Mouse (Mus musculus) limb, embryonic 15.5 days (tissue): ENCODE measurements at regions not wholly inside any gene's neighbourhood (a gene's known extent, or its start where the extent isn't known, plus 50 kb on each side); places are given as distances from the start of the nearest gene placed in this dataset.

Experiments
- ATAC-seq: fragments of 200-750 bp; cut with Nextera tagmentation; 2 replicates; pipeline ENCODE4 v1.8.0; 2017; ENCODE audit warnings: low read depth, moderate TSS enrichment; ENCODE audit not compliant: insufficient number of reproducible peaks, low FRiP score, low TSS enrichment
- H3K27ac ChIP-seq: fragments of 300-500 bp; sonication (generic); 2 replicates; pipeline ENCODE4 v1.5.1; 2015; ENCODE audit warnings: moderate library complexity, mild to moderate bottlenecking, inconsistent platforms
- H3K27me3 ChIP-seq: fragments of 300-500 bp; sonication (generic); 2 replicates; pipeline ENCODE4 v1.6.1; 2015; ENCODE audit warnings: inconsistent platforms
- H3K36me3 ChIP-seq: fragments of 300-500 bp; sonication (generic); 2 replicates; pipeline ENCODE4 v1.6.1; 2015; ENCODE audit warnings: inconsistent platforms
- H3K4me1 ChIP-seq: fragments of 300-500 bp; sonication (generic); 2 replicates; pipeline ENCODE4 v1.6.1; 2015; ENCODE audit warnings: inconsistent platforms
- H3K4me2 ChIP-seq: fragments of 300-500 bp; sonication (generic); 2 replicates; pipeline ENCODE4 v1.6.1; 2015; ENCODE audit warnings: mild to moderate bottlenecking, inconsistent platforms
- H3K4me3 ChIP-seq: fragments of 300-500 bp; sonication (generic); 2 replicates; pipeline ENCODE4 v1.5.1; 2015; ENCODE audit warnings: mild to moderate bottlenecking, inconsistent platforms
- H3K9ac ChIP-seq: fragments of 300-500 bp; sonication (generic); 2 replicates; pipeline ENCODE4 v1.6.1; 2015; ENCODE audit warnings: inconsistent platforms
- H3K9me3 ChIP-seq: fragments of 300-500 bp; sonication (generic); 2 replicates; pipeline ENCODE4 v1.6.1; 2016; ENCODE audit warnings: inconsistent platforms
- WGBS: fragments of 180-500 bp; shearing (Covaris S2); methylation state at CpG from one replicate; pipeline ENCODE4 v1.1.7; 2015; 5-methylcytosine and 5-hydroxymethylcytosine counted together

GRCm38 (mm10) chr16:5535414-5535813 is 279.6 kb upstream of the Eef2kmt start:
- peaks cover 10% of the 10 kb centered on the region; the same call in 1 of the 2 replicates for H3K27me3 ChIP-seq
- no peak overlapping the region for H3K4me3 ChIP-seq
- WGBS: 36% methylated on average over 8 of the region's 8 CpGs
- H3K4me1 ChIP-seq: no peaks in the 10 kb centered on the region
- ATAC-seq: no peak
- H3K9me3 ChIP-seq: no peaks in the 10 kb centered on the region
- no peaks in the 10 kb centered on the region for H3K36me3 ChIP-seq
- H3K27ac ChIP-seq: no peak overlapping the region
- H3K4me2 ChIP-seq: no peak overlapping the region
- no peak overlapping the region for H3K9ac ChIP-seq

- no peak for ATAC-seq
- Histone ChIP-seq H3K4me3 (no peak overlapping the region), H3K27ac (no peak overlapping the region), H3K36me3 (no peaks in the 10 kb centered on the region), H3K27me3 (peaks cover 10% of the 10 kb centered on the region; the same call in 1 of the 2 replicates), H3K4me2 (no peak overlapping the region), H3K9ac (no peak overlapping the region), H3K4me1 (no peaks in the 10 kb centered on the region), H3K9me3 (no peaks in the 10 kb centered on the region)
- WGBS: 54% methylated on average over 5 of the region's 5 CpGs
Observed at GRCm38 (mm10) chr16:5534862-5535261, 279.1 kb upstream of the Eef2kmt start.

- H3K36me3 ChIP-seq: no peaks in the 10 kb centered on the region
- H3K9ac ChIP-seq: no peak overlapping the region
- H3K4me3 ChIP-seq: no peak overlapping the region
- no peaks in the 10 kb centered on the region for H3K9me3 ChIP-seq
- ATAC-seq: no peak
- H3K4me1 ChIP-seq: no peaks in the 10 kb centered on the region
- no peak overlapping the region for H3K4me2 ChIP-seq
- H3K27ac ChIP-seq: no peak overlapping the region
- WGBS: 73% methylated on average over 3 of the region's 3 CpGs
- peaks cover 10% of the 10 kb centered on the region; the same call in 1 of the 2 replicates for H3K27me3 ChIP-seq
Observed at GRCm38 (mm10) chr16:5534385-5534784, 278.6 kb upstream of the Eef2kmt start.

- H3K4me1 ChIP-seq: no peaks in the 10 kb centered on the region
- H3K9me3 ChIP-seq: no peaks in the 10 kb centered on the region
- no peak overlapping the region for H3K27ac ChIP-seq
- no peak overlapping the region for H3K4me2 ChIP-seq
- 71% methylated on average over 3 of the region's 3 CpGs for WGBS
- peaks cover 10% of the 10 kb centered on the region; the same call in 1 of the 2 replicates for H3K27me3 ChIP-seq
- no peak overlapping the region for H3K4me3 ChIP-seq
- no peak overlapping the region for H3K9ac ChIP-seq
- H3K36me3 ChIP-seq: no peaks in the 10 kb centered on the region
- no peak for ATAC-seq
Observed at GRCm38 (mm10) chr16:5532281-5532680, 276.5 kb upstream of the Eef2kmt start.

- ATAC-seq: no peak
- no peak overlapping the region for H3K9ac ChIP-seq
- no peaks in the 10 kb centered on the region for H3K4me1 ChIP-seq
- no peaks in the 10 kb centered on the region for H3K9me3 ChIP-seq
- H3K27me3 ChIP-seq: no peaks in the 10 kb centered on the region
- 86% methylated on average over 2 of the region's 2 CpGs for WGBS
- H3K4me3 ChIP-seq: no peak overlapping the region
- no peak overlapping the region for H3K27ac ChIP-seq
- no peak overlapping the region for H3K4me2 ChIP-seq
- no peaks in the 10 kb centered on the region for H3K36me3 ChIP-seq
Observed at GRCm38 (mm10) chr16:5529823-5530222, 274.0 kb upstream of the Eef2kmt start.

- Histone ChIP-seq H3K36me3 (no peaks in the 10 kb centered on the region), H3K9me3 (no peaks in the 10 kb centered on the region), H3K4me1 (no peaks in the 10 kb centered on the region), H3K9ac (no peak overlapping the region), H3K27ac (no peak overlapping the region), H3K27me3 (no peaks in the 10 kb centered on the region), H3K4me2 (no peak overlapping the region), H3K4me3 (no peak overlapping the region)
- WGBS: 47% methylated on average over 4 of the region's 4 CpGs
- no peak for ATAC-seq
Observed at GRCm38 (mm10) chr16:5527936-5528335, 272.2 kb upstream of the Eef2kmt start.

GRCm38 (mm10) chr16:5524375-5524774 is 268.6 kb upstream of the Eef2kmt start:
- 61% methylated on average over 5 of the region's 5 CpGs for WGBS

GRCm38 (mm10) chr16:5523402-5524021 is 267.7 kb upstream of the Eef2kmt start:
- H3K36me3 ChIP-seq: no peaks in the 10 kb centered on the region
- no peaks in the 10 kb centered on the region for H3K27me3 ChIP-seq
- H3K27ac ChIP-seq: no peak overlapping the region
- WGBS: 63% methylated on average over 7 of the region's 7 CpGs
- ATAC-seq: no peak
- no peak overlapping the region for H3K9ac ChIP-seq
- H3K4me1 ChIP-seq: no peaks in the 10 kb centered on the region
- H3K4me2 ChIP-seq: no peak overlapping the region
- no peaks in the 10 kb centered on the region for H3K9me3 ChIP-seq
- H3K4me3 ChIP-seq: no peak overlapping the region

More at GRCm38 (mm10) chr16:5524375-5524774, 268.6 kb upstream of the Eef2kmt start:
- Histone ChIP-seq H3K27ac (no peak overlapping the region), H3K4me2 (no peak overlapping the region), H3K36me3 (no peaks in the 10 kb centered on the region), H3K4me3 (no peak overlapping the region), H3K9ac (no peak overlapping the region), H3K9me3 (no peaks in the 10 kb centered on the region), H3K27me3 (no peaks in the 10 kb centered on the region), H3K4me1 (no peaks in the 10 kb centered on the region)
- no peak for ATAC-seq

- Histone ChIP-seq H3K4me2 (no peak overlapping the region), H3K9ac (no peak overlapping the region), H3K36me3 (no peaks in the 10 kb centered on the region), H3K27ac (no peak overlapping the region), H3K4me3 (no peak overlapping the region), H3K9me3 (no peaks in the 10 kb centered on the region), H3K27me3 (no peaks in the 10 kb centered on the region), H3K4me1 (no peaks in the 10 kb centered on the region)
- no peak for ATAC-seq
- WGBS: 54% methylated on average over 5 of the region's 5 CpGs
Observed at GRCm38 (mm10) chr16:5517746-5518145, 262.0 kb upstream of the Eef2kmt start.

GRCm38 (mm10) chr16:5515867-5516266 is 260.1 kb upstream of the Eef2kmt start:
- H3K27ac ChIP-seq: no peak overlapping the region
- no peak for ATAC-seq
- WGBS: 61% methylated on average over 5 of the region's 5 CpGs

GRCm38 (mm10) chr16:5507261-5507660 is 251.5 kb upstream of the Eef2kmt start:
- no peak overlapping the region for H3K27ac ChIP-seq
- WGBS: 81% methylated on average over 8 of the region's 8 CpGs
- ATAC-seq: no peak

More at GRCm38 (mm10) chr16:5515867-5516266, 260.1 kb upstream of the Eef2kmt start:
- no peaks in the 10 kb centered on the region for H3K9me3 ChIP-seq
- H3K9ac ChIP-seq: no peak overlapping the region
- H3K4me3 ChIP-seq: no peak overlapping the region
- no peaks in the 10 kb centered on the region for H3K4me1 ChIP-seq
- H3K27me3 ChIP-seq: no peaks in the 10 kb centered on the region
- no peaks in the 10 kb centered on the region for H3K36me3 ChIP-seq
- H3K4me2 ChIP-seq: no peak overlapping the region

GRCm38 (mm10) chr16:5501961-5502360 is 246.2 kb upstream of the Eef2kmt start:
- no peaks in the 10 kb centered on the region for H3K9me3 ChIP-seq
- H3K4me3 ChIP-seq: no peak overlapping the region
- no peak for ATAC-seq
- H3K36me3 ChIP-seq: no peaks in the 10 kb centered on the region
- H3K9ac ChIP-seq: no peak overlapping the region
- H3K27ac ChIP-seq: no peak overlapping the region
- H3K4me2 ChIP-seq: no peak overlapping the region
- no peaks in the 10 kb centered on the region for H3K4me1 ChIP-seq
- no peaks in the 10 kb centered on the region for H3K27me3 ChIP-seq
- 84% methylated on average over 7 of the region's 7 CpGs for WGBS

More at GRCm38 (mm10) chr16:5507261-5507660, 251.5 kb upstream of the Eef2kmt start:
- Histone ChIP-seq H3K4me3 (no peak overlapping the region), H3K9me3 (no peaks in the 10 kb centered on the region), H3K27me3 (no peaks in the 10 kb centered on the region), H3K36me3 (no peaks in the 10 kb centered on the region), H3K4me1 (no peaks in the 10 kb centered on the region), H3K9ac (no peak overlapping the region), H3K4me2 (no peak overlapping the region)
